Mouse (Mus musculus) MEL (cell line): ENCODE results near the gene Tm4sf19. TPM values are rescaled to one million over a fixed set of nuclear protein-coding genes. Genes with fewer than 3 reads are reported as not detected.
"Not testable (repeated sequence)": the region's sequence is repeated elsewhere in the genome, so short reads cannot be mapped to it uniquely, and the experiment has no call there.

ENCODE experiments used
- DNase-seq: peaks from one replicate; pipeline ENCODE4 v3.0.0; 2011; ENCODE audit warnings: low read depth, low spot score
- H3K27ac ChIP-seq: 2 replicates; pipeline ENCODE4 v1.5.1; 2012; ENCODE audit warnings: low read depth, mild to moderate bottlenecking, control low read depth, low read length, moderate library complexity; ENCODE audit not compliant: control insufficient read depth
- H3K27me3 ChIP-seq, 2 experiments: fragments of 150-350 bp in 1 of 2; sonication (generic) in 1 of 2; 2 replicates each; pipeline ENCODE4 v1.6.1; 2012; ENCODE audit warnings: low read length in 2 of 2, mild to moderate bottlenecking in 2 of 2, improper control_type of control experiment in 1 of 2, moderate library complexity in 1 of 2; ENCODE audit not compliant: insufficient read depth in 2 of 2, control insufficient read depth in 1 of 2
- H3K36me3 ChIP-seq, 2 experiments: 2 replicates each; pipeline ENCODE4 v1.6.1; 2012 to 2014; ENCODE audit warnings: low read length in 2 of 2, improper control_type of control experiment in 1 of 2, inconsistent platforms in 1 of 2, mild to moderate bottlenecking in 1 of 2; ENCODE audit not compliant: insufficient read depth in 2 of 2, control insufficient read depth in 1 of 2
- H3K4me1 ChIP-seq, 2 experiments: fragments of 150-350 bp in 1 of 2; sonication (generic) in 1 of 2; 2 replicates each; pipeline ENCODE4 v1.6.1; 2012; ENCODE audit warnings: low read length in 2 of 2, improper control_type of control experiment in 1 of 2, mild to moderate bottlenecking in 1 of 2; ENCODE audit not compliant: insufficient read depth in 2 of 2, control insufficient read depth in 1 of 2
- H3K4me3 ChIP-seq, 2 experiments: fragments of 150-350 bp in 1 of 2; sonication (generic) in 1 of 2; 2 replicates each; pipeline ENCODE4 v1.5.1; 2012; ENCODE audit warnings: low read depth in 2 of 2, low read length in 2 of 2, mild to moderate bottlenecking in 2 of 2, moderate library complexity in 2 of 2, control low read depth in 1 of 2, improper control_type of control experiment in 1 of 2; ENCODE audit not compliant: control insufficient read depth in 1 of 2, insufficient read depth in 1 of 2
- H3K79me2 ChIP-seq: 2 replicates; pipeline ENCODE4 v1.6.1; 2012; ENCODE audit warnings: mild to moderate bottlenecking, low read length, moderate library complexity; ENCODE audit not compliant: control insufficient read depth, poor library complexity, insufficient read depth
- H3K9ac ChIP-seq: 2 replicates; pipeline ENCODE4 v1.6.1; 2012; ENCODE audit warnings: low read depth, mild to moderate bottlenecking, control low read depth, low read length, moderate library complexity; ENCODE audit not compliant: control insufficient read depth, poor library complexity, severe bottlenecking
- H3K9me3 ChIP-seq: fragments of 150-350 bp; sonication (generic); replicated peaks from 2 replicates; pipeline ENCODE4 v1.6.1; 2012; ENCODE audit warnings: mild to moderate bottlenecking, low read length, improper control_type of control experiment, moderate library complexity; ENCODE audit not compliant: insufficient read depth
- BHLHE40 ChIP-seq: IDR thresholded peaks from 2 replicates; pipeline ENCODE4 v1.6.1; 2012; ENCODE audit warnings: low read depth, mild to moderate bottlenecking, inconsistent platforms, low read length, improper control_type of control experiment, borderline replicate concordance
- CHD1 ChIP-seq: IDR thresholded peaks from 2 replicates; pipeline ENCODE4 v1.6.1; 2012; ENCODE audit warnings: low read depth, mild to moderate bottlenecking, inconsistent platforms, low read length, improper control_type of control experiment
- E2F4 ChIP-seq: IDR thresholded peaks from 2 replicates; pipeline ENCODE4 v1.6.1; 2011; ENCODE audit warnings: low read depth, low read length, improper control_type of control experiment, borderline replicate concordance
- ELF1 ChIP-seq: IDR thresholded peaks from 2 replicates; pipeline ENCODE4 v1.6.1; 2014; ENCODE audit warnings: low read depth, mild to moderate bottlenecking, inconsistent platforms, low read length, improper control_type of control experiment, moderate library complexity
- EP300 ChIP-seq, 2 experiments: IDR thresholded peaks; 2 replicates each; pipeline ENCODE4 v1.6.1; 2011; ENCODE audit warnings: improper control_type of control experiment in 2 of 2, low read length in 2 of 2, low read depth in 1 of 2, mild to moderate bottlenecking in 1 of 2
- GABPA ChIP-seq: IDR thresholded peaks from 2 replicates; pipeline ENCODE4 v1.6.1; 2012; ENCODE audit warnings: low read depth, mild to moderate bottlenecking, inconsistent platforms, low read length, improper control_type of control experiment, moderate library complexity
- GATA1 ChIP-seq: IDR thresholded peaks from 2 replicates; pipeline ENCODE4 v1.6.1; 2011; ENCODE audit warnings: low read depth, low read length, improper control_type of control experiment
- HCFC1 ChIP-seq: IDR thresholded peaks from 2 replicates; pipeline ENCODE4 v1.6.1; 2012; ENCODE audit warnings: low read depth, mild to moderate bottlenecking, inconsistent platforms, low read length, improper control_type of control experiment, moderate library complexity
- POLR2A ChIP-seq, 2 experiments: IDR thresholded peaks; 2 replicates each; pipeline ENCODE4 v1.6.1; 2011 to 2012; ENCODE audit warnings: low read length in 2 of 2, mild to moderate bottlenecking in 2 of 2, control low read depth in 1 of 2, improper control_type of control experiment in 1 of 2, low read depth in 1 of 2, moderate library complexity in 1 of 2; ENCODE audit not compliant: control insufficient read depth in 1 of 2, insufficient read depth in 1 of 2, poor library complexity in 1 of 2
- POLR2AphosphoS5 ChIP-seq: IDR thresholded peaks from 2 replicates; pipeline ENCODE4 v1.6.1; 2012; ENCODE audit warnings: low read depth, borderline replicate concordance, mild to moderate bottlenecking, inconsistent platforms, low read length, moderate library complexity, mixed read lengths
- RCOR1 ChIP-seq: IDR thresholded peaks from 2 replicates; pipeline ENCODE4 v1.6.1; 2012; ENCODE audit warnings: low read depth, mild to moderate bottlenecking, inconsistent platforms, low read length, improper control_type of control experiment
- SMC3 ChIP-seq: IDR thresholded peaks from 2 replicates; pipeline ENCODE4 v1.6.1; 2011; ENCODE audit warnings: low read depth, low read length, improper control_type of control experiment
- TAL1 ChIP-seq: IDR thresholded peaks from 2 replicates; pipeline ENCODE4 v1.6.1; 2012; ENCODE audit warnings: mild to moderate bottlenecking, inconsistent platforms, low read length, moderate library complexity, mixed read lengths
- TBP ChIP-seq: IDR thresholded peaks from 2 replicates; pipeline ENCODE4 v1.8.0; 2011; ENCODE audit warnings: low read depth, low read length, improper control_type of control experiment
- TCF12 ChIP-seq: IDR thresholded peaks from 2 replicates; pipeline ENCODE4 v1.6.1; 2014; ENCODE audit warnings: low read depth, mild to moderate bottlenecking, inconsistent platforms, low read length, improper control_type of control experiment, moderate library complexity
- USF2 ChIP-seq, 2 experiments: IDR thresholded peaks; 2 replicates each; pipeline ENCODE4 v1.6.1; 2011 to 2012; ENCODE audit warnings: improper control_type of control experiment in 2 of 2, low read length in 2 of 2, borderline replicate concordance in 1 of 2, inconsistent platforms in 1 of 2, low read depth in 1 of 2, mild to moderate bottlenecking in 1 of 2; ENCODE audit not compliant: insufficient read depth in 1 of 2
- ZKSCAN1 ChIP-seq: IDR thresholded peaks from 2 replicates; pipeline ENCODE4 v1.6.1; 2012; ENCODE audit warnings: low read depth, mild to moderate bottlenecking, inconsistent platforms, low read length, improper control_type of control experiment, moderate library complexity
- ZNF384 ChIP-seq: IDR thresholded peaks from 2 replicates; pipeline ENCODE4 v1.6.1; 2012; ENCODE audit warnings: low read depth, mild to moderate bottlenecking, inconsistent platforms, low read length, improper control_type of control experiment
- polyA plus RNA-seq, 2 experiments: library from polyadenylated mRNA; stranded (reverse) in 1 of 2; unstranded in 1 of 2; fragments of >175 nt in 1 of 2; fragments of >200 nt in 1 of 2; gene quantifications; 2 replicates each; pipeline versions ENCODE4 v1.2.1 to v1.2.4; 2012; ENCODE audit warnings: low replicate concordance in 2 of 2, low read depth in 1 of 2; ENCODE audit not compliant: insufficient read length in 2 of 2, insufficient read depth in 1 of 2, missing spikeins in 1 of 2
- total RNA-seq: library from RNA; depleted of rRNA; stranded (reverse); fragments of 300-350 nt; gene quantifications from 2 replicates; pipeline ENCODE4 v1.2.3, GENCODE M21; 2012

The Tm4sf19 gene
- total and polyA plus RNA-seq, 3 experiments: 0.06 TPM; not detected in 2

DNA sequence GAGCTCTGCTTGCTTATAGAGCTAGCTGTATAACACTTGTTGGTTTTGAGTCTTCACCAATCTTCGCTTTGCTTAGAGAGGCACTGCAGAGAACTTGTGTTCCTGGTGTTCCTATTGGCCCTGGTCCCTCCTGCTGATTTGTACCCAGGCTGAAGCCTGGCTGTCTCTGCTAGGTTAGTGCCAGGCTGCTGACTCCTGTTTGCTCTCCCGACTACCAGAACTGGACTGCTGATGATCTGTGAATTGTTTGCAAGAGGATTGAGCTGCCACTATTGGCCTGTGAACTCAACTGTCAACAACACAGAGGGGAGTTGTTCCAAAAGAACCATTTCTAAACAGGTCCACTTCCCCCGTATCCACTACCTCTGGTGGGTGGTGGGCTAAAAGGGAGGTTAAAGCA, 41.1 kb downstream of the Tm4sf19 start:
- no peak for DNase-seq
- peaks cover 3 to 32% of the 10 kb centered on the region in 2 experiments; a peak in 3 of 4 replicates for H3K36me3 ChIP-seq
- H3K9ac ChIP-seq: no peak overlapping the region
- H3K4me3 ChIP-seq: no peak overlapping the region
- no peak overlapping the region for H3K27ac ChIP-seq
- no peak for TF ChIP-seq SMC3
- no peak for TF ChIP-seq ELF1
- no peak for TF ChIP-seq RCOR1
- TF ChIP-seq POLR2A (IDR thresholded peaks at IDR 0.05; ENCODE audit: control insufficient read depth in 1 of 2, insufficient read depth in 1 of 2, low read depth in 1 of 2, low read length in 2 of 2, poor library complexity in 1 of 2): no peak
- TF ChIP-seq USF2 (IDR thresholded peaks at IDR 0.05; ENCODE audit: borderline replicate concordance in 1 of 2, insufficient read depth in 1 of 2, low read depth in 1 of 2, low read length in 2 of 2): no peak
- TF ChIP-seq POLR2AphosphoS5: no peak
- TF ChIP-seq GABPA: no peak
- TF ChIP-seq E2F4: no peak
- no peak for TF ChIP-seq ZKSCAN1
- no peak for TF ChIP-seq HCFC1
- no peak for TF ChIP-seq BHLHE40
- no peak for TF ChIP-seq TBP
- peaks cover 11% of the 10 kb centered on the region for H3K79me2 ChIP-seq
- no peaks in the 10 kb centered on the region for H3K27me3 ChIP-seq
- no peaks in the 10 kb centered on the region for H3K9me3 ChIP-seq
- peaks cover 21 to 30% of the 10 kb centered on the region in 2 experiments for H3K4me1 ChIP-seq

DNA sequence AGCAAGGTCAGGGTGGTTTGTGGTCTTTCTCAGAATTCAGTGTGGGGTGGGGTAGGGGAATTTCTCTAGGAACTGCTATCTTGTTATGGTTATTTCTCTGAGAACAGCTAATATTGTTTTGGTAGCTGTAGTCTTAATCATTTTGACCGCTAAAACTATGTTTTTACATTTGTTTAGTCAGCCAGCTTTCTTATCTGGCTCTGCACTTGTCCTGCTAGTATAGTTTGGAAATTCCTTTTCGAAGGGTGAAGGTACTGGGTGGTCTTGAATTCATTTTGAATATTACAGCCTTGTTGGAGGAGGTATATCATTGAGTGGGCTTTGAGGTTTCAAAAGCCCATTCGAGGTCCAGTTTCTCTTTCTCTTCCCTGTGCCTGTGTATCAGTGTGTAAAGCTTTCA, 44.3 kb downstream of the Tm4sf19 start:
- Histone ChIP-seq H3K36me3 (peaks cover 3 to 50% of the 10 kb centered on the region in 2 experiments; a peak in 3 of 4 replicates), H3K79me2 (peaks cover 16% of the 10 kb centered on the region), H3K4me1 (peaks cover 31 to 41% of the 10 kb centered on the region in 2 experiments), H3K9ac (peak overlapping the region; percentile 18), H3K27ac (peak overlapping the region; percentile 88), H3K4me3 (peak overlapping the region; percentile 12 to 50; a peak in 3 of 4 replicates)
- not testable (repeated sequence) for H3K27me3 ChIP-seq, H3K9me3 ChIP-seq
- peak; percentile 71 for DNase-seq
- TF ChIP-seq ZNF384: peak; percentile 1; the same call in 1 of the 2 replicates
- TF ChIP-seq TCF12: peak; percentile 56; the same call in 1 of the 2 replicates
- peak; percentile 71 for TF ChIP-seq TAL1
- 0 out of 2 replicates have a peak, but pooled peaks have one; percentile 17 for TF ChIP-seq CHD1
- TF ChIP-seq GATA1: peak; percentile 58
- peak; percentile 63 to 70 for TF ChIP-seq EP300 (IDR thresholded peaks at IDR 0.05; ENCODE audit: low read depth in 1 of 2, low read length in 2 of 2)
